Mouse (Mus musculus): ENCODE measurements around the gene Vmn1r25.
"Not testable (repeated sequence)": the region's sequence is repeated elsewhere in the genome, so short reads cannot be mapped to it uniquely, and the experiment has no call there.

The Vmn1r25 gene
- long read RNA-seq, experiment 1: 0 reads
- long read RNA-seq, experiment 2: 0 reads

GRCm38 (mm10) chr6:57980710-57981109, at the start of gene Vmn1r25:
TSS of gene Vmn1r25 (minus strand) at chr6:57980810.
- intact Hi-C loops (cut with DNase I): no loop called here

- intact Hi-C loops (cut with DNase I): not testable (repeated sequence)
These were observed 36.9 kb upstream of the Vmn1r25 start for GRCm38 (mm10) chr6:58017478-58017877.

GRCm38 (mm10) chr6:58015059-58015458, 34.4 kb upstream of the Vmn1r25 start, which contains the start of gene Vmn1r26:
TSS of gene Vmn1r26 (minus strand) at chr6:58015159.
- intact Hi-C loops (cut with DNase I): no loop called here

GRCm38 (mm10) chr6:57961403-57961802, 19.2 kb downstream of the Vmn1r25 start, which contains the start of gene Vmn1r24:
TSS of gene Vmn1r24 (minus strand) at chr6:57961503.
- intact Hi-C loops (cut with DNase I): not testable (repeated sequence)

Data from adrenal gland (tissue).